Mouse (Mus musculus) erythroblast, embryonic 14.5 days (primary cell): ENCODE results near the gene Tuba3b.

Experiments used
- GATA1 ChIP-seq: IDR thresholded peaks from 2 replicates; pipeline ENCODE4 v1.6.1; 2012; ENCODE audit warnings: low read length, inconsistent platforms, mixed read lengths
- TAL1 ChIP-seq: IDR thresholded peaks from 3 replicates; pipeline ENCODE4 v1.6.1; 2012; ENCODE audit warnings: low read length, inconsistent platforms, mixed read lengths

GRCm38 (mm10) chr6:145653626-145654025, 38.1 kb downstream of the Tuba3b start:
- TF ChIP-seq GATA1 (no peak), TAL1 (no peak)
